Mouse (Mus musculus) adrenal gland, adult 8-10 months (tissue): ENCODE results near the gene Olfr103. TPM values are rescaled to one million over a fixed set of nuclear protein-coding genes. Genes with fewer than 3 reads are reported as not detected.

Experiments used
- DNase-seq: peaks from one replicate; pipeline ENCODE4 v3.0.0; 2022
- total RNA-seq, 4 experiments: library from RNA; stranded (reverse); gene quantifications; 2 replicates each; pipeline ENCODE4 v1.2.4; 2022

Gene Olfr103
- total RNA-seq = not detected

- no peak for DNase-seq
Measured at GRCm38 (mm10) chr17:37339598-37339997, at the start of gene Olfr103. Gene Olfr103, minus strand, starts transcription at chr17:37339698.

GRCm38 (mm10) chr17:37378733-37379132 is 39.2 kb upstream of the Olfr103 start, which contains the start of gene Olfr105-ps:
Gene Olfr105-ps, plus strand, starts transcription at chr17:37379033.
- DNase-seq = no peak

GRCm38 (mm10) chr17:37359282-37359681 is 19.8 kb upstream of the Olfr103 start, which contains the start of gene Olfr104-ps:
Gene Olfr104-ps, plus strand, starts transcription at chr17:37359582.
- no peak for DNase-seq

GRCm38 (mm10) chr17:37316954-37317353 is 22.5 kb downstream of the Olfr103 start, which contains the start of gene Olfr102:
Gene Olfr102, minus strand, starts transcription at chr17:37317054.
- DNase-seq = no peak

- DNase-seq = no peak
Measured at GRCm38 (mm10) chr17:37310146-37310699, 29.3 kb downstream of the Olfr103 start.

GRCm38 (mm10) chr17:37308483-37308882 is 31.0 kb downstream of the Olfr103 start:
- DNase-seq = no peak

GRCm38 (mm10) chr17:37304213-37304612 is 35.3 kb downstream of the Olfr103 start, which contains the start of gene Olfr101:
Gene Olfr101, minus strand, starts transcription at chr17:37304313.
- no peak for DNase-seq

Other genes with a start within 250 kb of the Olfr103 start
- gene Olfr91, start 241.4 kb downstream of the Olfr103 start, total RNA-seq = not detected
- gene Olfr92, start 219.6 kb downstream of the Olfr103 start, total RNA-seq = not detected
- gene Olfr93, start 178.2 kb downstream of the Olfr103 start, total RNA-seq = not detected
- gene Ubd, start 145.8 kb downstream of the Olfr103 start, total RNA-seq = 1 to 10 TPM in 1 of 4 experiments, under 1 TPM in 2, not detected in 1; 0.31 to 3.1 (median 0.65) TPM
- gene Olfr94, start 138.7 kb downstream of the Olfr103 start, total RNA-seq = not detected
- not detected for gene Olfr95, start 126.6 kb downstream of the Olfr103 start, total RNA-seq
- gene Olfr96, start 119.6 kb downstream of the Olfr103 start, total RNA-seq = not detected
- gene Olfr97, start 102.4 kb downstream of the Olfr103 start, total RNA-seq = not detected
- not detected for gene Olfr98, start 75.9 kb downstream of the Olfr103 start, total RNA-seq
- 1 to 10 TPM; 5.5 to 8.0 (median 6.8) TPM for gene H2-M3, start 69.5 kb downstream of the Olfr103 start, total RNA-seq
- gene Olfr99, start 56.2 kb downstream of the Olfr103 start, total RNA-seq = not detected
- not detected for gene Olfr101, start 35.4 kb downstream of the Olfr103 start, total RNA-seq
- not detected for gene Olfr102, start 22.6 kb downstream of the Olfr103 start, total RNA-seq
- gene Olfr104-ps, start 19.9 kb upstream of the Olfr103 start, total RNA-seq = not detected
- gene Olfr105-ps, start 39.3 kb upstream of the Olfr103 start, total RNA-seq = not detected
- not detected for gene Olfr106-ps, start 50.7 kb upstream of the Olfr103 start, total RNA-seq
- gene Olfr107, start 59.5 kb upstream of the Olfr103 start, total RNA-seq = not detected
- not detected for gene Olfr108, start 105.8 kb upstream of the Olfr103 start, total RNA-seq
- gene Olfr109, start 119.2 kb upstream of the Olfr103 start, total RNA-seq = not detected
- gene H2-M2, start 143.9 kb upstream of the Olfr103 start, total RNA-seq = 1 to 10 TPM; 1.6 to 7.5 (median 3.9) TPM
- under 1 TPM in 1 of 4 experiments, not detected in 3; 0.30 TPM for gene Olfr110, start 152.8 kb upstream of the Olfr103 start, total RNA-seq
- gene Olfr111, start 168.3 kb upstream of the Olfr103 start, total RNA-seq = 1 to 10 TPM in 1 of 4 experiments, under 1 TPM in 3; 0.21 to 1.4 (median 0.56) TPM
- gene Olfr112, start 229.8 kb upstream of the Olfr103 start, total RNA-seq = not detected
- gene Olfr113, start 238.0 kb upstream of the Olfr103 start, total RNA-seq = not detected